Mouse (Mus musculus) intestine, postnatal 0 days (tissue): ENCODE measurements around the gene Kcnh1. TPM values are rescaled to one million over a fixed set of nuclear protein-coding genes. Genes with fewer than 3 reads are reported as not detected.

ENCODE experiments used
- ATAC-seq: fragments of 200-750 bp; cut with Nextera tagmentation; 2 replicates; pipeline ENCODE4 v1.8.0; 2017; ENCODE audit warnings: mild to moderate bottlenecking, moderate TSS enrichment, moderate library complexity
- H3K27ac ChIP-seq: fragments of 300-500 bp; sonication (generic); 2 replicates; pipeline ENCODE4 v1.5.1; 2014; ENCODE audit warnings: mild to moderate bottlenecking, low read depth, low read length, moderate library complexity
- H3K27me3 ChIP-seq: fragments of 300-500 bp; sonication (generic); replicated peaks from 2 replicates; pipeline ENCODE4 v1.6.1; 2014; ENCODE audit warnings: low read length, mixed read lengths; ENCODE audit not compliant: control insufficient read depth, insufficient read depth
- H3K36me3 ChIP-seq: fragments of 300-500 bp; sonication (generic); 2 replicates; pipeline ENCODE4 v1.6.1; 2014; ENCODE audit warnings: mild to moderate bottlenecking, moderate library complexity; ENCODE audit not compliant: control insufficient read depth, insufficient read depth
- H3K4me1 ChIP-seq: fragments of 300-500 bp; sonication (generic); replicated peaks from 2 replicates; pipeline ENCODE4 v1.6.1; 2014; ENCODE audit warnings: antibody characterized with exemption, low read length, mixed read lengths; ENCODE audit not compliant: control insufficient read depth, insufficient read depth
- H3K4me2 ChIP-seq: fragments of 300-500 bp; sonication (generic); replicated peaks from 2 replicates; pipeline ENCODE4 v1.6.1; 2014; ENCODE audit warnings: low read depth, mild to moderate bottlenecking, moderate library complexity
- H3K4me3 ChIP-seq: fragments of 300-500 bp; sonication (generic); 2 replicates; pipeline ENCODE4 v1.5.1; 2014; ENCODE audit warnings: low read depth, low read length
- H3K9ac ChIP-seq: fragments of 300-500 bp; sonication (generic); 2 replicates; pipeline ENCODE4 v1.6.1; 2014; ENCODE audit warnings: mild to moderate bottlenecking, low read depth, low read length
- H3K9me3 ChIP-seq: fragments of 300-500 bp; sonication (generic); 2 replicates; pipeline ENCODE4 v1.6.1; 2016; ENCODE audit warnings: mixed run types; ENCODE audit not compliant: control insufficient read depth
- CTCF ChIP-seq: sonication (generic); IDR thresholded peaks from 2 replicates; pipeline ENCODE4 v1.5.1; 2016; ENCODE audit warnings: low read depth, mild to moderate bottlenecking, control low read depth, antibody characterized with exemption, moderate library complexity
- WGBS: fragments of 180-500 bp; shearing (Covaris S2); extraction: QIAGEN DNeasy Blood & Tissue Kit; methylation state at CpG from one replicate; pipeline ENCODE4 v1.1.7; 2014; 5-methylcytosine and 5-hydroxymethylcytosine counted together
- polyA plus RNA-seq: library from polyadenylated mRNA; unstranded; fragments of >200 nt; fragmentation: Nextera tagmentation; extraction: Ambion mirVana; gene quantifications from 2 replicates; pipeline ENCODE4 v1.2.1, GENCODE M21; 2015

The Kcnh1 gene
- polyA plus RNA-seq, 1 experiment from 2014 or later, result 0.69 TPM

GRCm38 (mm10) chr1:192546843-192547242, 356.3 kb downstream of the Kcnh1 start:
- peak; percentile 75 for TF ChIP-seq CTCF
- Histone ChIP-seq H3K4me2 (no peak overlapping the region), H3K27ac (no peak overlapping the region), H3K4me3 (no peak overlapping the region), H3K4me1 (no peaks in the 10 kb centered on the region), H3K9ac (no peak overlapping the region), H3K27me3 (no peaks in the 10 kb centered on the region), H3K9me3 (no peaks in the 10 kb centered on the region), H3K36me3 (no peaks in the 10 kb centered on the region)
- 26% methylated on average over 1 of the region's 1 CpGs for WGBS
- no peak for ATAC-seq

- Histone ChIP-seq H3K4me1 (no peaks in the 10 kb centered on the region), H3K9me3 (no peaks in the 10 kb centered on the region), H3K4me2 (no peak overlapping the region), H3K27ac (no peak overlapping the region), H3K9ac (no peak overlapping the region), H3K27me3 (no peaks in the 10 kb centered on the region), H3K36me3 (no peaks in the 10 kb centered on the region), H3K4me3 (no peak overlapping the region)
- no peak for ATAC-seq
- no peak for TF ChIP-seq CTCF
- WGBS, result 85% methylated on average over 3 of the region's 3 CpGs
Observed at GRCm38 (mm10) chr1:192550561-192550960, 360.0 kb downstream of the Kcnh1 start.

GRCm38 (mm10) chr1:192555516-192555915, 364.9 kb downstream of the Kcnh1 start:
- no peak overlapping the region for H3K4me2 ChIP-seq

GRCm38 (mm10) chr1:192557978-192558594, 367.5 kb downstream of the Kcnh1 start:
- ATAC-seq, result no peak
- no peak for TF ChIP-seq CTCF
- WGBS, result 75% methylated on average over 5 of the region's 5 CpGs

More at GRCm38 (mm10) chr1:192555516-192555915, 364.9 kb downstream of the Kcnh1 start:
- H3K4me3 ChIP-seq, result no peak overlapping the region
- ATAC-seq, result no peak
- no peaks in the 10 kb centered on the region for H3K36me3 ChIP-seq
- no peak for TF ChIP-seq CTCF
- H3K27me3 ChIP-seq, result no peaks in the 10 kb centered on the region
- H3K9ac ChIP-seq, result no peak overlapping the region
- WGBS, result 65% methylated on average over 4 of the region's 4 CpGs
- no peak overlapping the region for H3K27ac ChIP-seq
- H3K9me3 ChIP-seq, result no peaks in the 10 kb centered on the region
- no peaks in the 10 kb centered on the region for H3K4me1 ChIP-seq

GRCm38 (mm10) chr1:192559341-192559740, 368.8 kb downstream of the Kcnh1 start:
- H3K27me3 ChIP-seq, result no peaks in the 10 kb centered on the region
- H3K4me1 ChIP-seq, result no peaks in the 10 kb centered on the region
- H3K27ac ChIP-seq, result no peak overlapping the region
- no peak overlapping the region for H3K4me2 ChIP-seq
- no peaks in the 10 kb centered on the region for H3K36me3 ChIP-seq
- no peak overlapping the region for H3K9ac ChIP-seq
- WGBS, result 59% methylated on average over 1 of the region's 1 CpGs
- no peak for ATAC-seq
- TF ChIP-seq CTCF, result no peak
- no peaks in the 10 kb centered on the region for H3K9me3 ChIP-seq
- no peak overlapping the region for H3K4me3 ChIP-seq

More at GRCm38 (mm10) chr1:192557978-192558594, 367.5 kb downstream of the Kcnh1 start:
- Histone ChIP-seq H3K4me1 (no peaks in the 10 kb centered on the region), H3K36me3 (no peaks in the 10 kb centered on the region), H3K4me3 (no peak overlapping the region), H3K27ac (no peak overlapping the region), H3K9me3 (no peaks in the 10 kb centered on the region), H3K9ac (no peak overlapping the region), H3K27me3 (no peaks in the 10 kb centered on the region), H3K4me2 (no peak overlapping the region)

Other genes starting within 250 kb of the Kcnh1 start
- 0.08 and 0.10 TPM in 2 replicates for gene Rd3, start 213.4 kb upstream of the Kcnh1 start, polyA plus RNA-seq
- 10.3 and 10.4 TPM in 2 replicates for gene Traf5, start 98.2 kb upstream of the Kcnh1 start, polyA plus RNA-seq
- gene Rcor3, start 52.7 kb upstream of the Kcnh1 start, polyA plus RNA-seq, result 16.8 and 17.9 TPM in 2 replicates